Mouse (Mus musculus) neural tube, embryonic 10.5 days (tissue): ENCODE data around the gene Itgav.
"Not testable (repeated sequence)": the region's sequence is repeated elsewhere in the genome, so short reads cannot be mapped to it uniquely, and the experiment has no call there.

Experiments used
- DNase-seq: peaks from one replicate; pipeline ENCODE4 v3.0.0-alpha.2; 2017; ENCODE audit warnings: low spot score; ENCODE audit errors: extremely low spot score

The Itgav gene

GRCm38 (mm10) chr2:83709896-83710524, 14.2 kb upstream of the Itgav start:
- DNase-seq = no peak

GRCm38 (mm10) chr2:83713281-83713680, 10.9 kb upstream of the Itgav start:
- DNase-seq = not testable (repeated sequence)

GRCm38 (mm10) chr2:83713946-83714345, 10.3 kb upstream of the Itgav start:
- no peak for DNase-seq

GRCm38 (mm10) chr2:83714783-83715182, 9.4 kb upstream of the Itgav start:
- DNase-seq = peak; percentile 58

DNA sequence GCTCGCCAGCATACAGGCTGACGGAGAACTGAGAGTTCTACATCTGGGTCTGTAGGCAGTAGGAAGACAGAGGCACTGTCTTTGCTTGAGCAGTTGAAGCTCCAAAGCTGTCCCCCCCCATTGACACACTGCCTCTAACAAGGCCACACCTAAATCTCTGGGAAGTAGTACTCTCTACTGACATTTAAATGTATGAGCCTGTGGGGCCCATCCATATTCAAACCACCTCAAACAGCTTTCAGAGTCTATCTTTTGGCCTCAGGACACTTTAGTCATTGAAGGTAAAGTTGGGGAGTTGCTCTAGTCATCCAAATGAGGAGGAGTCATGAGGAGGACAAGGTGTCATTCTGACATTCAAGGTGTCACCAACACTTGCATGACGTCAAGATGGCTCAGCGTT, 5.9 kb upstream of the Itgav start:
- DNase-seq = no peak

- DNase-seq = no peak
Observed at GRCm38 (mm10) chr2:83721635-83722034, 2.6 kb upstream of the Itgav start.

GRCm38 (mm10) chr2:83722936-83723335, 1.3 kb upstream of the Itgav start:
- no peak for DNase-seq

- no peak for DNase-seq
Observed at GRCm38 (mm10) chr2:83723346-83723745, 851 bp upstream of the Itgav start.

DNA sequence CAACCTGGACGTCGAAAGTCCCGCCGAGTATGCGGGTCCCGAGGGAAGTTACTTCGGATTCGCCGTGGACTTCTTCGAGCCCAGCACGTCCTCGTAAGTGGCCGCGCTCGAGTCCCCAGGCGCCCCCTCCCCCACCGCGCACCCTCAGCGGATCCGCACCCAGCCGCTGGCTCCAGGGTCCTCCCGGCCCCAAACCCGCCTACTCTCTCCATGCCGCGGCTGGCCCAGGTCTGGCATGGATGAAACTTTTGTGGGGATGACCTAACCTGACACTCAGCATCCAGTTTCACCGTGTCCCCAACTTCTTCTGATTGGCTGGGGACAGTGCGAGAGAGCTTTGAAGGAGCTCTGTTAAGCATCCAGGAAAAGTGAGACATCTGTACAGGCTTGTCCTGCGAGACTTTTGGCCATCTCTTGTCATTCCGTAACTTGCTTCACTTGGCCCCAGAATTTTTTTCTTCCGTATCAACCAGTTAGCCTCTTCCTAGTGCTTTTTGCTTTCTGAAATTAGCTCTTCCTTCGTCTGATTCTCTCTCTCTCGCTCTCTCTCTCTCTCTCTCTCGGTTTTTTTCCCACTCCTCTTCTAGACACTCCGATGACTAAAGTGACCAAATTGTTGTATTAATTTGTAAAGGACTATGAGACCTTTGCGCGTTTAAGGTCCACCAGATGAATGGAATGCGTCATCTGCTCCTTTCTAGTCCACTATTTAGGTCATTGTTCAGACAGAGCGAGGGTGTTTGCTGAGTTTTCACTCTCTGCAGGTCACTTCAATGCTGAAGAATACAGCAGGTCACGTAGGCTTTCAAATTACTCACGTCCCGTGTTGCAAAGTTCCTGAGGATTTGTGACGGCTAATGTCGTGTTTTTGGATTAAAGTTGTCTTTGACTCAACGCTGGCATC, 882 bp downstream of the Itgav start:
- peak; percentile 80 for DNase-seq

DNA sequence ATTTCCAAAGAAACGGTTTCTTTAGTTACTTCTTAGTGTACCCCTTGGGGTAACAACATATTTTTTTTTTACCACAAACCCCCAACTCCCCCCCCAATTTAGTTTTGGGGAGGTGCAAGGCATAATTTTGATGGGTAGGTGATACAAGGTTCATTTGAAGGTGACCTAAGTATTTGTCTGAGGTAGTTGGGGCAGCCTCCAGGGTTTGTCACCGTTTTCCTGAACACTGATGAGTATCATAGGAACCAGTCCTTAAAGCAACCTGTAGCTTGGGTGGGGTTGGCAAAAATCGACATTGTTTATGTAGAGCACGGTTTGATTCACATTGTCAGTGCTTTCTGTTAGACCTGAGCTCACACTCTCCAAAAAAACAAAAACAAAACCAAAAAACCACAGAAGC, 1.6 kb downstream of the Itgav start:
- no peak for DNase-seq

DNA sequence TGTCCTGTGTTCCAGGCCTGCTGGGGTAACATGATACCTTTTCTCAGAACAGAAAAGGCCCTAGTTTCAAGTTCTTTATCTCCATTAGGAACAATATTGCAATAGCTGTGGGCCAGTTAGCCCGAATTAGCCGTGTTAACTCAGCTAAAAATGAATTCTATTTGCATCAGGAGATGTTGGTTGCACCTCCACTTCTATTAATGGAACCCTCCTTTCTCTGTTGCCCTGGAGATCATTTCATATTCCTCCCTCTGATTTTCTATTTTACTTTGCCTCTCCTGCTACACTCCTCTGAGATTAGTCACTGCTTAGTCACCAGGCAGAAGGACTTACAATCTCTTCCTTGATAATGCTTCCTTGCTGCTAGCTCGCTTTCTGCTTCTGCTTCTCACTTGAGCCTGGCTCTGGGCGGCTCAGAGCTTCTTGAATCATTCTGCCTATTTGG, 4.1 kb downstream of the Itgav start:
- no peak for DNase-seq

- no peak for DNase-seq
Observed at GRCm38 (mm10) chr2:83729339-83729738, 5.1 kb downstream of the Itgav start.

DNA sequence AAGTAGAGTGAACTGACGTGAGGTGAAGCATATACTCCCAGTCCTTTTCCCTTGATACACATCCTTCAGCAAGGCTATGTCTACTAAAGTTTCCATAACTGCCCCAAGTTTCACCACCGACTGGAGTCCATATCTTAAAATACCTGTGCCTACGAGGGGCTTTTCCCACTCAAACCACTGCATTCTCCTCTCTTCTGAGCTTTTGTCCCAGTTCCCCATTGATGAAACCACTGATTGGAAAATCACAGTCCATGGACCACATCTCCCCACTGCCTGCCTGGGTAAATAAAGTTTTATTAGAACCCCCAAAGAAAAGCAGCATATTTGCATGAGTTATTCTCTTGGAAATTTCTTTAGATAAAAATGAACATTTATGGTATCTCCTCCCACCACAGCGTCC, 8.7 kb downstream of the Itgav start:
- no peak for DNase-seq

GRCm38 (mm10) chr2:83733981-83734393, 9.8 kb downstream of the Itgav start:
- DNase-seq = no peak

GRCm38 (mm10) chr2:83735276-83735675, 11.1 kb downstream of the Itgav start:
- DNase-seq = no peak

DNA sequence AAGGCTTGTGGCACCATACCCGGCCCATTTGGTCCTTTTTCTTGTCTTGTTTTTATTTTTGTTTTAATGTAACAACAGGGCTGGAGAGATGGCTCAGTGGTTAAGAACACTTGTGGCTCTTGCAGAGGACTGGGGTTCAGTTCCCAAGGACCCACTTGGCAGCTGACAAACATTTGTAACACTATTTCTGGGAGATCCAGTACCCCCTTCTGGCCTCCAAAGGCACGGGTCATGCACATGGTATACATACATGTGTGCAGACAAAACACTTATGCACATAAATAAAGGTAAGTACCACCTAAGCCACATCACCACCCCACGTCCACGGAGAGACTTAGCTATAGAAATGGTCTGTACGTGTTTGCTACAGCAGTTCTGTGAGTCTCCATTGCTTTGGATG, 12.6 kb downstream of the Itgav start:
- no peak for DNase-seq

DNA sequence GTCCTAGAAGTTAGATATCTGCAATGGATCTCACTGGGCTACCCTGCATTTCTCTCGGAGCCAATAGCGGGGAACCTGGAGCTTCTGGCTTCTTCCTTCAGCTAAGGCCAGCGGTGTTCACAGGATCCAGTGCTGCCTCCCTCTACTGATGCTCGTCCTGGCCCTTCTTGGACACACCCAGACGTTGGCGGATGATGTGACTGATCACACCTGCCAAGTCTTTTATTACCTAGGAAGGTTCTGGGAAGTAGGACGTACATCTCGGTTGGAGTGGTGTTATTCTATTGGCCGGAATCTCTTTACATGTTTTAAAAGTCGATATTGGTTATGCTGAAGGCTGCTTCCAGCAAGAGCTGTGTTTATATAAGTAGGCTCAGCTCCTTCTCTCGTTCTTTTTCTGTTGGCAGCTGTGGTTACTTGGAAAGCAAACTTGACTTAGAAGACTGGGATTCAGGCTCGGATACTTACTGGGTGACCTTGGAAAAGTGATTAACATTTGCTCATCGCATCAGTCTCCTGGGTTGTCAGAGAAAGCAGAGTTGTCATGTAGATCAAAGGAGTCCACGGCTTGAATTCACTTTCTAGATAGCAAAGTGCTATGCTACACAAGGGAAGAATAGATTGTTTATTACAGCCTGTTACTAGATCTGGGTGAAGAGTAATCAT, 14.5 kb downstream of the Itgav start:
- no peak for DNase-seq

DNA sequence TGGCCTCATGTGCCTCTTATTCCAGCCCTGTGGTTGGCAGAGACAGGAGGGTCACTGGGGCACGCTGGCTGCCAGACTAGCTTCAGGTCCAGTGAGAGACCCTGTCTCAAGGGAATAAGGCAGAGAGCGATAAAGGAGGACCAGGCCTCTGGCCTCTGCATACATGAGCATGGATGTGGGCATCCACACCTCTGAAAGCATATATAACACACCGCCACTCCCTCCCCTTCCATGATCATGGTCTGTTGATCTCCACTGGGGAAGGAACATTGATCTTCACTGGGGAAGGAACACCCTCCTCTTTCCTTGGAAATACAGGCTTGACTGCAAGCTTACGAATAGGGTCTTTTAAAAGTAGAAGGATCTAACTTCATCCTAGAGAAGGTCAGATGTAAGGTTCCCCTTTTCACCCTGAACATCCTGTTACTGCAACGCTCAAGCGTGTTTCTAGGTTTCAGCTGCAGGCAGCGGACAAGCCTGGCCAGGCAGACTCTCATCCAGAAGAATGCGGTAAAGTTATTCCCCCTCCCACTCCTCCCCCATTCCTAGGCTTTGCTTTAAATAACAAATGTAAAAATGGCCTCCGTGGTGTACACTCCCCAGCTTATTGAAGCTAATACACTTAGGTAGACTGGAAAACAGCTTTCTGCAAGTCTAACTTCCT, 15.4 kb downstream of the Itgav start:
- DNase-seq = no peak

DNA sequence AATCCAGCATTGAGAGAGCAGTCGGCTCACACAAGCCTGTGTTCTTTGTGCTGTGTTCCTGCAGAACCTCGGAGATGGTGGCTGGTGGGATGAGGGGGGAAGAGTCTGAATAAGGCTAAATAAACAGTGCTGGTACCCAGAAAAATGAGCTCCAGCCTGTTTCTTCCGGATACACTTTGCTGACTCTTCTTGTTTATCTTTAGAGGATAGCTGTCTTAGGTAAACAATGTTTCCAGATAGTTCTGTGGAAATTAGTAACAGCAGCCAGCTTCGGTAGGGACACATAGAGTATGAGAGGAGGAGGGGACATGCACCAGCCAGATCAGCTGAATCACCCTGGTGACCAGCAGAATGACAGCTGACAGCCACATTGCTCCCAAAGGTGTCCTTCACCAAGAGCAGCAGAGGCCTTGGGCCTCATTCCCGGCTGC, 16.4 kb downstream of the Itgav start:
- DNase-seq = no peak

DNA sequence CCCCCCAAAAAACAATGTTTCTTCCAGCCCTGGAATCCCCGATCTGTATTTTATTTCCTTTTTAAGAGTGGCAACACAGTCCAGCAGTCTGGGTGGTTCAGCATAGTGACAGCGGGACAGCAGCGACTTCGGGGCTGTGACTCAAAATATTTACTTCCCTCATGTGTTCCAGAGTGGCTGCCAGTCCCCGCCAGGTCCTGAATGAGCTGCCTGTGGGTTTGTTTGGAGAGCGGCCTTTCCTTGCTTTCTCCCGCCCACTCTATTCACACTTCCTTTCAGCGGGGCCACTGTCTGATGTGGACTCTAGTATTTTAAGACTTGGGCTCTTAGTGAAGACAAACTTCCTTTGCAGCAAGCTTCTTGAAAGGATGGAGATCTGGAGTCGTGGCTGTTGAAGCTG, 18.0 kb downstream of the Itgav start:
- DNase-seq = no peak

DNA sequence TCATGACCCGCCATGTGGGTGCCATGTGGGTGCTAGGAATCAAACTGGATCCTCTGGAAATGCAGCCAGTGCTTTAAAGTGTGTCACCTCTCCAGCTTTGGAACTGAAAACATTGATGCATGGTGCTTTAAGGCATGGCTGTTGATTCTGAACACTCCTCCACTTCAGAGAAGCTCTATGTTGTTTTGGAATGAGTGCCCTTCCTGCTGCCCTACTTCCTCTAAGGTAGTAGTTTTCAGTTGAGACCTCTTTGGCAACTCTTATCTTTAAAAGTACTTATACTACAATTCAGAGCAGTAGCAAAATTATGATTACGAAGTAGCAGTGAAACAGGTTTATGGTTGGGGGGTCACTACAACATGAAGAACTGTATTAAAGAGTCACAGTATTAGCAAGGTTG, 18.6 kb downstream of the Itgav start:
- no peak for DNase-seq
